Mouse (Mus musculus): ENCODE results near the gene Amy1.
A peak's percentile ranks its signal among the peaks of the same experiment; 100 is the strongest.
"Not testable (repeated sequence)": the region's sequence is repeated elsewhere in the genome, so short reads cannot be mapped to it uniquely, and the experiment has no call there.

Amy1 gene

DNA sequence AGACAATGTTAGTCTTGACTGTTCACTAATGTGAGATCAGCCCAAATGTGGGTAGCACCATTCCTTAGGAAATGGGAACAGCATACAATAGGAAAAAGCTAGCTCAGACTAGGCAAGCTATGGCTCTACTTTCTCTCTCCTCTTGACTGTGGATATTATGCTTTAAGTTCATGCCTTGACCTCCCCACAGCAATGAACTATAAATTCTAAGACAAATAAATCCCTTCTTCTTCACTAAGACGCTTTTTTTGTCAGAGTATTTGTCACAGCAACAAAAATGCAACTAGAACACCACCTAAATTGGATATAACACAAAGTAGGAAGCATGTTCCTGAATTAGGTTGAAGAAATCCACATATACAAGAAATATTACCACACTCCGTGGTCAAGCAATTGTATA lies at the start of gene Amy1:
TSS of gene Amy1 (minus strand) at position 101 of the 400 bp plus-strand sequence.
- no peak for DNase-seq

- DNase-seq = no peak
Observed at GRCm38 (mm10) chr3:113654335-113654734, 47.8 kb upstream of the Amy1 start.

DNA sequence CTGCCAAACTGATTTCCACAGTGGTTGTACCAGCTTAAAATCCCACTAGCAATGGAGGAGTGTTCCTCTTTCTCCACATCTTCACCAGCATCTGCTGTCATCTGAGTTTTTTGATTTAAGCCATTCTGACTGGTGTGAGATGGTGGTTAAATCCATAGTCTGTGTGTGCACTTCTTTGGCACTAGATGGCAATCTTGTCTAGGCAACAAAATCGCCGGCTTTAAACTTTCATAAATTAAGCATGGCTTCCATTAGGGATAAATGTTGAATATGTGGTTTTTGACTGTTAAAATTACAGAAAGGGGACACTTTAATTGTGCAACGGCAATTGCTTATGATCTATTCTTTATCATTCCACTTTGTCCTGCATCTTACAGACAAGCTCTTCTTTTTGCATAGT lies 44.9 kb upstream of the Amy1 start:
- DNase-seq = not testable (repeated sequence)

GRCm38 (mm10) chr3:113639545-113639944 lies 33.0 kb upstream of the Amy1 start:
- DNase-seq = no peak

DNA sequence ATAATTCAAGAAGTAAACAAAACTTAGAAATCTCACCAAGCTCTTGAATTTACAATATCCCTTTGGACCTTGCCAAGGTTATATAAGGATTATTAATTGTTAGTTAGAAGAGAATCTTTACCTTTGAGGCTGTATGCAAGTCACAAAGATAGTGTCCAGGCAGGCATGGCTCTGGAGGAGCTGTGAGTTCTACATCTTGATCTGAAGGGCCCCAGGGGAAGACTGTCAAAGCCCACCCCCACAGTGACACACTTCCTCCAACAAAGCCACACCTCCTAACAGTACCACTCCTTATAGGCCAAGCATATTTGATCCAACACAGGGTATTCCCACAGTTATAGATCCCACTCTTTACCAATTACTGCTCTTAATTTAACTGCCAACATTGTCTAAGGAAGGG lies 27.7 kb upstream of the Amy1 start:
- no peak for DNase-seq

GRCm38 (mm10) chr3:113631611-113632010 lies 25.1 kb upstream of the Amy1 start:
- DNase-seq = no peak

DNA sequence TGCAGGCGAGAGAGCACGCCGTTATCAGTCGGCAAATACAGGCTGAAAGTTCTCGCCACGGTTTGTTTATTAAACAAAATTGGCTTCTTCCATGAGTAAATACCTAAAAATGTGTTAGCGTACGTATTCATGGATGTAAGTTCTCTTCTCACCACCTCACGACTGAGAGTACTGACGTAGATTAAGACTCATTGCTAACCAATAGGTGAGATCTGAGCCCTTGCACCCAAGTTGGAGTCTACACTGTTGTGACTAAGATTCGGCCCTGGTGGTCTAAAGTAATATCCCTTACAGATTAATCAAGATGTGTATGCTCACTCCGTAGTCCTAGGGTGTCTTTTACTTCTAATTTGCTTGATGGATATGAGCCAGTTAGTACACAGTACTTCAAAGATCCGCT lies 24.1 kb upstream of the Amy1 start:
- no peak for DNase-seq

GRCm38 (mm10) chr3:113629606-113630359 lies 23.3 kb upstream of the Amy1 start, which contains the start of gene Rnpc3:
Gene Rnpc3, minus strand, starts transcription at chr3:113630149.
- peak; percentile 98 to 99 for DNase-seq

- DNase-seq = no peak
Observed at GRCm38 (mm10) chr3:113590844-113591243, 15.7 kb downstream of the Amy1 start.

DNA sequence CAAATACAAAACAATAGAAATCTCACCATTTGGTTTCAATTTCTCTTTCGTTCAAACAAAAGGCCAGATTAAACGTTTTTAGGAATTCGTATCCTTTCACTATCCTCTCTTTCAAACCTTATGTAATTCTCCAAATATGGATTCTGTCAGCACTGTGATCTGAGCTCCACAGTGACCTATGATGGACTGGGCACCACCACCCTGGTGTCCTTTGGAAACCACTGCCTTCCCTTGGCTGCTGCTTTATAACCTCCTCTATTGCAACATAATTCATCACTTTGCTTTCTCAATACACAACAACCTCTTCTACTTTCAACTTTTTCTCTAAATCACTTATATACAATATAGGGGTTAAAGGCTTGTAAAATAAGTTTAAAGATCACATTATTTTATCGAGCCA lies 31.9 kb downstream of the Amy1 start:
- no peak for DNase-seq

- DNase-seq = no peak
Observed at GRCm38 (mm10) chr3:113574138-113574537, 32.4 kb downstream of the Amy1 start.

DNA sequence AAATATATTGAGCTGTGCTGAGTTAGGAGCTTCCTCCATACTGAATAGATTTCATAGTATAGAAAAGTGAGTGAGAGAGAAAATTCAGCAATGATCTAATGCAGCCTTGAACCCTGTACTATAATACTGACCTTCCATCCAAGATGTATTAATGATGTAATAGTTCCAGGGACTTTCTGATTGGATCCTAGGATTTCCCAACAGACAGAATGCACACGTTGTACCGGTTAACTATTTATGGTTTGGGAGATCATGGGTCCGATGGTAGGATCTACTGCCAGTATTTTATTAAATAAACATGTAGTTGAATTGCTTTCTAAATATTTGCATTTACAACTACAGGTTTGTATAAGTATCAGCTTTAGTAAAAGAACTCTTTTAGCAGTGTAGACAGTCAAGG lies 34.3 kb downstream of the Amy1 start:
- DNase-seq = no peak

GRCm38 (mm10) chr3:113539692-113540091 lies 66.8 kb downstream of the Amy1 start:
- DNase-seq = no peak

DNA sequence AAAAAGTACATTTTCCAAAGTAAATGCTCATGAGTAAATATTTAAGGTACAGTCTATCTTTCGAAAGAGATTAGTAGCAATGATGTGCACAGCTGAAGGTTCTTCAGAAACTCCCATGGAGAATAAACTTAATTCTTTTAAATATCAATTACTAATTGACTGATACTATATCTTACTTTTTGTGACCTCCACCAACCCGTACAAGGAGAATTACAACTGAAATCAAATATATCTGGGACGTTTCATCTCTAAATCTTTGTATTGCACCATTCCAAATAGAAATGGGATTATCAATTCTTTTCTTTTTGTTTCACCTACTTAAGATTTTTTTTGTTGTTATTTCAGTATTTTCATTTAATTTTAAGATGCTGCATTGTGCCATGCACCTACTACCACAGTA lies 74.2 kb downstream of the Amy1 start, which contains the start of gene Amy2a1:
TSS of gene Amy2a1 (minus strand) at position 101 of the 400 bp plus-strand sequence.
- DNase-seq = not testable (repeated sequence)
